Mouse (Mus musculus) brown adipose tissue, adult 24 weeks (tissue): ENCODE measurements around the gene Tmc5. TPM values are rescaled to one million over a fixed set of nuclear protein-coding genes. Genes with fewer than 3 reads are reported as not detected.

Experiments
- H3K27ac ChIP-seq: fragments of 200-500 bp; replicated peaks from 2 replicates; pipeline ENCODE4 v1.5.1; 2012; ENCODE audit warnings: low read depth, mild to moderate bottlenecking, low read length
- H3K4me1 ChIP-seq: fragments of 200-500 bp; 2 replicates; pipeline ENCODE4 v1.6.1; 2012; ENCODE audit warnings: low read length, mixed read lengths; ENCODE audit not compliant: control insufficient read depth, insufficient read depth, insufficient read length
- H3K4me3 ChIP-seq: fragments of 200-500 bp; 2 replicates; pipeline ENCODE4 v1.5.1; 2012; ENCODE audit warnings: low read depth, mild to moderate bottlenecking, low read length, moderate library complexity; ENCODE audit not compliant: insufficient read depth
- polyA plus RNA-seq: library from polyadenylated mRNA; stranded (reverse); fragments of >200 nt; gene quantifications from 2 replicates; pipeline ENCODE4 v1.2.4, GENCODE M21; 2012; ENCODE audit not compliant: missing spikeins, insufficient read depth, insufficient read length

The Tmc5 gene
- polyA plus RNA-seq: 0.36 and 0.50 TPM in 2 replicates

DNA sequence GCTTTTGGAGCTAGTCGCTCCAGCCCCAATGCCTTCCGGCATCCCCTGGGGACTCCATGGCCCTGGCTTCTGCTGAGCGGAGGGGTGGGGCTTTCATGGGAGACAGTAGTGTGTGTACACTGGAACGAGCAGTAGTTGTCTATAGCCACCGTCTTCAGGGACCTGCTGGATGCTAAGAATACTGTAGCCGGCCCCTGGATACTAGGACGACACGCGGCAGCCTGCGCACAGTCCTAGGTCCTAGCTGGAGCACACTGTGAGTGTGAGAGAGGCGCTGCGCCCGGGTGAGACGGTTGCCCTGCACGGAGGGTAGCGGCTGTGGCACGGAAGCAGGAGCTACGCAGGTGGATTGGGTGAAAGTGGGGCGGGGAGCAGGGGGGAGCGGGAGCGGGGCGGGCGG is at the start of gene Tmc5:
Gene Tmc5, plus strand, starts transcription at position 97 of the 400 bp plus-strand sequence.
- H3K4me1 ChIP-seq: no peaks in the 10 kb centered on the region
- H3K4me3 ChIP-seq: no peak within 1 kb of the TSS
- H3K27ac ChIP-seq: no peak within 1 kb of the TSS

DNA sequence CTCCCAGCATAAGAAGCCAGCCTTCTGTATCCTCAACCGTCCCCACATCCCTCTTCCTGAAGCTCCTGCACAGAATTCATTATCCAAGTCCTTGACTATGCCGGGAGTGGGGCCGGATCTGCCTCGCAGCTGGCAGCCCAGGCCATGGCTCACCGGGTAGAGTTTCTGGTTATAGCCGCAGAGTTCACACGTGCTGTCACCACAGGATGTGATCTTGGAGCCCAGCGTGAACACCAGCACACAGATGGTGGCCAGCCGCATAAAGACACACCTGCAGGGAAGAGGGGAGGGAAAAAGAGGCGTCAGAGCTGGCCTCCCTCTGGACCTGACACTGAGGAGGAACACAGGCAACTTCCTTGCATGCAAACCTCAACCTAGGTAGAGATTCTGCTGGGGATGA is 49.6 kb upstream of the Tmc5 start:
- H3K27ac ChIP-seq: no peak overlapping the region
- no peaks in the 10 kb centered on the region for H3K4me1 ChIP-seq
- H3K4me3 ChIP-seq: no peak overlapping the region

DNA sequence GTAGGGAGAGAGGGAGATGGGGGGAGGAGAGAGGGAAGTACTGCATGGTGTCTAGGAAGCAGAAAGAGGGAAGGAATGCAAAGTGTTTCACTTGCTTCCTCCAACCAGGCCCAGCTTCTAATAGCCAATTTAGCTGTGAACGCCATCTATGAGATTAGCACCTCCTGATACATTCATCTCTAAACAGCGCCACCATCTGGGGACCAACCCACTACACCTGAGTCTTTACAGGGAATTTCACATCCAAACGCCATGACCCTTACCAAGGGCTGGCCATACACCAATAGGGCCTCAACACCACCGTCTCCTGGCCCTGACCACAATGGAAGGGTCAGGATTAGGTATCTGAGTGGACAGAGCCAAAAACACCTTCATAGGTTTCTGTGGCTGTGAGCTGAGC is 43.2 kb upstream of the Tmc5 start:
- H3K4me1 ChIP-seq: no peaks in the 10 kb centered on the region
- H3K27ac ChIP-seq: no peak overlapping the region
- H3K4me3 ChIP-seq: no peak overlapping the region

DNA sequence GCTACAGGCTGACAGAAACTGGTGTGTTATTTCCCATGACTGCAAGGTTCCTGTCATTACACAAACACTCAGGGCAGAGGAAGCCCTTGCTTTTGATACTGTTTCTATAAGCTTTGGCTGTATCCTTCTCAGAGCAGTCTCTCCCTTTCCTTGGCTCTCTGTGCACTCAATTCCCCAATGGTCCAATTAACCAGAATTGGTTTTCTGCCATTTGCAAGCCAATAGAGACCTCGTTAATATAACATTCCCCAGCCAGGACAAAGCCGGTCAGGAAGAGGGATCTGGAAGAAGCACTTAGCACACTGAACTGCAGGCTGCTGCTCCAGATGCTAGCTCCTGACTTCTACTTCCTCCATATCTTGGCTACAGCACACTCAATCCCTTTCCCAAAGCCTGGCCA is 42.8 kb upstream of the Tmc5 start:
- H3K4me1 ChIP-seq: no peaks in the 10 kb centered on the region
- H3K4me3 ChIP-seq: no peak overlapping the region
- no peak overlapping the region for H3K27ac ChIP-seq

DNA sequence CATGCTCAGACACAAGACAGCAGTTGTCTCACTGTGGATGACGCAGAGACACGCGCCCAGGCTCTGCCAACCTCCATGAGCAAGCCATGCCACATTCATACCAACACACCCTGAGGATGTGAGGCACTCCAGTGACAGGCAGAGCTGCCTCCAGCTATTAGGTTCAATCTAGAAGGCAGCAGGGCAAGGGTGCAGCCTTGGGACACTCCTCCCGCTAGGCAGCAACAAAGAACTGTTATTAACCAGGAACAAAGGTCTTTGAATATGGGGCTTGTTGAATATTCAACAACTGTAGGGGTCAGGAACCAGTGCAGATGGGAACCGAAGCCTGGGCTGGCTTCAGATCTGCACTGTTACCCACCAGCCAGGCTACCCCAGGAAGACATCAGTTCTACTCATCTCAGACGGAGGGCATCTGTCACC is 28.0 kb upstream of the Tmc5 start:
- Histone ChIP-seq H3K27ac (no peak overlapping the region), H3K4me1 (no peaks in the 10 kb centered on the region), H3K4me3 (no peak overlapping the region)

DNA sequence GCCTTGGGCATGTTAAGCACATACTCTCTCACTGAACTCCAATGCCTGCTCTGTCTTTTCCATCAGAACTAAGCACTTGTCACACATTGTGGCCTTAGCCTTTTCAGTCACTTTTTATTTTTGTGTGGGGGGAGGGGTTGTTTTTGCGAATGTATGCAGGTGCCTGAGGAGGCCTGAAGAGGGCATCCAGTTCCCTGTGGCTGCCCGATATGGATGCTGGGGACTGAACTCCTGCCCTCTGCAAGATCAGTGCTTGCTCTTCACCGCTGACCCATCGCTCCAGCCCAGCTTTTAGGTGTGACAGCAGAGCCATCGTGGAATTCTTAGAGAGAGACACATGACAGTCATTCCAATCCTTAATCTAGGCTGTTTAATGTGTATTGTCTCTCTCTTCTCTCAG is 25.7 kb upstream of the Tmc5 start:
- no peak overlapping the region for H3K27ac ChIP-seq
- H3K4me3 ChIP-seq: no peak overlapping the region

DNA sequence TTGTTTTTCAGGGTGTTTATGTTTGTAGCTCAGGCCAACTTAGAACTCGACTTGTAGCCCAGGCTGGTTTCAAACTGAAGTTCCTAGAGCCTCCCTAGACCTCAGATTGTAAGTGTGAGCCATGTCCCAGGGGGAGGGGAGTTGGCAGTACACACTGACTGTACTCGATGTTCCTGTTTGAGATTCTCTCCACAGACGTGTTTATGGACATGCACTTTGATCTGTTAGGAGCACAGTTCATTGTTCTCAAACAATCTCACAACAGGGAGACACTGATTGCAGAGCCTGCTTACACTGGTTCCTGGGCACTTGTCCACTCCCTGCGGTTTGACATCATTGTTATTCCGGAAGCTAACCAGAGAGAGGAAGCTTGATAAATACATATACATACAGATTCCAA is 25.1 kb upstream of the Tmc5 start:
- Histone ChIP-seq H3K4me3 (no peak overlapping the region), H3K4me1 (no peaks in the 10 kb centered on the region), H3K27ac (no peak overlapping the region)

More for the DNA sequence above, 25.7 kb upstream of the Tmc5 start:
- no peaks in the 10 kb centered on the region for H3K4me1 ChIP-seq

DNA sequence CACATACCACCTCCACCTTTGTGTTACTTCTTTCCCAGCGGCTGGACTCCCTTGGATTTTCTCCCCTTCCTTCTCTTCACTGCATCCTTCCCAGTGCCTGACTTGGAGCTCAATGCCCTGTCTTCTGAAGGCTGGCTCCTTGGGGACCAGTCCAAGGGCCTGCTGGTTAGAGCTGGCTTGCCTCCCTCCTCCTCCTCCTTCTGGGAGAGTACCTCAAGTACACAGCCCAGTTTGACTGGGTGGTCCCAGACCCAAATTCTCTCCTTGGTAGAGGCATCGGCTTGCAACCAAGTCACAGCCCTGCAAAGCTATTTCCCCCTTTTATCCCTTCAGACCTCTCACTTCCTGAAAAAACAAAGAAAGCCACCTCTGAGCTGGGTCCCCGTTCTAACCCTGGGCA is 18.8 kb upstream of the Tmc5 start:
- H3K4me3 ChIP-seq: no peak overlapping the region
- no peaks in the 10 kb centered on the region for H3K4me1 ChIP-seq
- no peak overlapping the region for H3K27ac ChIP-seq

DNA sequence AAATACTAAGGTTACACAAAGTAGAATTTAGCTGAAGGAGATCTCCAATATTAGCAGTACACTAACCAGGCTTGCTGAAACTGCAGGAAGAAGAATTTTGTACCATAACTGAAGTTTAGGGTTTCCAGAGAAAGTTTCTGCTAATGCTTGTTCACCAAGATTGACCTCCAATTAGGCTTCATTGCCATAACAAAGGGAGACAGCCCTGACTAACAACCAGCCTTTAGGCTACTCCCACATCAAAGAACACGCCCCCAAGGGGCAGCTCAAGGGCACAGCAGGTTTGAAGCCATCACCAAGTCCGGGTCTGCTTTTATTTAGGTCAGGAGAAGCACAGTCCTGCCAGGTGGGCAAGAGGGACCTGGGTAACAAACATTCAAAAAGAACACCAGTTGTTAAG is 17.2 kb upstream of the Tmc5 start:
- no peak overlapping the region for H3K27ac ChIP-seq
- H3K4me3 ChIP-seq: no peak overlapping the region
- no peaks in the 10 kb centered on the region for H3K4me1 ChIP-seq

DNA sequence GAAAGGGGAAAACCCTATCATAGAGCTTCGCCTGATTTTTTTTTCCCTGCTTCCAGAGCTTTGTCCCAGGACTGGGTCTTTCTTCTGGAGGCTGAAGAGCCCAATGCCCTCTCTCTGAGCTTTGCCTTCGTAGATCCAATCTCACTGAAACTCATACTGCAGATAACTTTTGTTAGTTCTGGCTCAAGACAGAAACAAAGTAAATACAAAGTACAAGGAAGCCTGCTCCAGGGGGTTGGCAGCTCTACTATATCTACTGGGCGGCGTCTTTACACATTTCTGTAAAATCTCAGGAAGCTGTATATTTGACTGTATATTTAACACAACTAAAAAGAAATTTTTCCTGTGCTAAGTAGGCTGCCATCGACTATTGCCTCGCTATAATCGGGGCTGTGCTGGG is 13.3 kb upstream of the Tmc5 start:
- Histone ChIP-seq H3K27ac (no peak overlapping the region), H3K4me3 (peak overlapping the region; percentile 74), H3K4me1 (0 out of 2 replicates have a peak, but pooled peaks cover 2% of the 10 kb centered on the region)

DNA sequence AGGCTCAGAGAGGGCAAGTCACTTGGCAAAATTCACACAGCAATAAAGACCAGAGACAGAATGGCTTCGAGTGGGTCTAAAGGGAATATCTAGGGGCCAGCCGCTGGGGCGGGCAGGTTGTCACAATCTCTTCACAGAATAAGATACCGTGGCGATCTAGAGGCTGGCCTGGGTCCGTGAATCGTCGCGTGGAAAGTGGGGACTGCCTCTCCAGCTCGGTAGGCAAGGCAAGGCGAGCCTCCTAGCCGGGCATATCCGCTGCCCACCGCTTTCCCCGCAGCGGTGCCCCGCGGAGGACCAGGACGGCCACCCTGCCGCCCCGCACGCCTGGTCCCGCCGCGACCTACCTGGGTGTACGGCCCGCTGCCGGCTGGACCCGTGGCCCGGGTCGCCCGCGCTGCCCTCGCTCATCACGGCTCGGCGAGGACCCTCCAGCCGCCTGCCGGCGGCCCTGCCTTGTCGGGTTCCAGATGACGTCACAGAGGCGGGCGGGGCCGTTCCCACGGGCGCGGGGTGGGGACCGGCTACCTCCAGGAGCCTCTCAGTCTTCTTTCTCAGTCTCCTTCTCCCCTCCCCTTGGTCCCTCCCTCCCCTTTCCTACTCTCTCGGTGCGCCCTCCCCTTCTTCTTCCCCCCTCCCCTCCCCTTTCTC is 12.7 kb upstream of the Tmc5 start, which contains the start of gene Tmc7:
Gene Tmc7, minus strand, starts transcription at position 480 of the 651 bp plus-strand sequence.
- Histone ChIP-seq H3K27ac (no peak within 1 kb of the TSS), H3K4me3 (peak within 1 kb of the TSS; percentile 74), H3K4me1 (0 out of 2 replicates have a peak, but pooled peaks cover 2% of the 10 kb centered on the region)

DNA sequence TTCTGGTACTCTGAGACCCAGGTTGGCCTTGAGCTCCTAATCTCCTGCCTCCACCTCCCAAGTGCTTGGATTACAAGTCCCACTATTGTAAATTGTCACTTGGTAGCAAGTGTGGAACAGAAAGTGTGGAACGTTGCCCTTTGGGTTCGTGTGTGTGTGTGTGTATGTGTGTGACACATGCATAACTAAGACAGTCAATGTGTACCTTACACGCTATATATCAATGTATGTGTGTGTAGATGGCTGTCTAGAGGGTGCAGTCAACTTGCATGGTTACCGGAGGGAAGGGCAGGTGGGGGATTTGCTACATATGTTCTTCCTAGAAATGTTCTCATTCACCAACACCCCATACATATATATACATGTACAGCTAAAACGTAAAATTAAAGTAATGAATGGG is 12.2 kb upstream of the Tmc5 start:
- H3K4me3 ChIP-seq: no peak overlapping the region
- H3K4me1 ChIP-seq: 0 out of 2 replicates have a peak, but pooled peaks cover 2% of the 10 kb centered on the region
- no peak overlapping the region for H3K27ac ChIP-seq

DNA sequence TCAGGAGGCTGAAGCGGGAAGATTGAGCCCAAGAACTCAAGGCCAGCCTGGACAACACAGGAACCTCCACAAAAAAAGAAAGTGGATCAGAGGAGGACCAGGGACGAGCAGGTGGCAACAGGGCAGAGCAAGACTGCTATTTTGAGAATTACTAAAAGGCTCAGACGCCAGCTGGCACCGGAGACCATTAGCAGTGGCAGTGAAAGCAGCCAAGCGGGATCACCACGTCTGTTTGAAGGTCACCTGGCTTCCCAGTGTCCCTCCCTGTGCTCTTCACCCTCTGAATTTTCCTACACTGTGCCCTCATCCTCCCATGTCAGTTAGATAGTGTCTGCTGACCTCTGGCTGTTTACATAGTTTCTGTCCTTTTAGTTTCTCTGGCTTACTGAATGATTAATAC is 11.2 kb upstream of the Tmc5 start:
- Histone ChIP-seq H3K4me1 (0 out of 2 replicates have a peak, but pooled peaks cover 2% of the 10 kb centered on the region), H3K27ac (no peak overlapping the region; the same call in 1 of the 2 replicates), H3K4me3 (no peak overlapping the region)

DNA sequence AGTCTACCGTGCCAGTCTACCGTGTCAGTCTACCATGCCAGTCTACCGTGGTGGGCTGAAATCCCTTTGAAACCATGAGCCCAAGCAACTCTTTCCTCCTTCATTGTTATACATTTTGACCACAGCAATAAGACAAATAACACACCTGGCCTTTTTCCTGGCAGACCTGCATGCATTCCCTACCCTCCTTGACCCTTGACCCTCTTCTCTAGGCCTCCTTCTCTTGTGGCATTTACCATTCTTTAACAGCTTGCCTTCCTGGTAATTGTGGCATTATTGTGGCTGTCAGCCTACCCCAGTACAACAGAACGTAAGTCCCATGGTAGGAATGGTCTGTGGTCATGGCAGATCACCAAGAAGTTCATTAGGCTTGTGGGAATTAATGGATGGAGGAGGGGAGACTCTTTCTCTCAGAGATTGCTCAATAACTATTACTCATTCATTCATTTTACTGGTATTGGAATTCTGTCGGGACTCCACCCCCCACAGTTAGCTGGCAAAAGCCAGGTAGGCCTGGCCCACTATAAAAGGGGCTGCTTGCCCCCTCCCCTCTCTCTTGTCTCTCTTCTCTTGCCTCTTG is 6.3 kb upstream of the Tmc5 start:
- H3K27ac ChIP-seq: no peak overlapping the region
- H3K4me3 ChIP-seq: no peak overlapping the region
- peaks cover 2% of the 10 kb centered on the region; the same call in 1 of the 2 replicates for H3K4me1 ChIP-seq

DNA sequence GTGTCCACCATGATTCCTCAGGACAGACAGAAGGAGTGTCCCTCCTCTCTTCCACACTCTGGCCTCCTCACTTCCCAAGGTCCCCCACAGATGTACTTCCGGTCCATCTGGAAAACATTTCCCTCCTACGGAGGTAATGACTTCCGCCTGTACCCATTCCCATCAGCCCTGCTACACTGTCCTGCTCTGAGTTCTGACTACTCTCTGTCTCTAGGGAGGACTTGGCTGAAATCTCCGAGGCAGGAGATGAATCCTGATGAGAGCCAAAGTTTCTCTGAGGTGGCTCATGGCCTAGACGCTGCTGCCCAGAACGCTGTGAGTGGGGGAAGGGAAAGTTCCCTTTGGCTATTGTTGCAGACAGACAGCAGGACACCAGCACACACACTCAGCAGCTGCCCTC is 5.0 kb upstream of the Tmc5 start:
- peaks cover 2% of the 10 kb centered on the region; the same call in 1 of the 2 replicates for H3K4me1 ChIP-seq
- H3K4me3 ChIP-seq: no peak overlapping the region
- peak overlapping the region; percentile 31; the same call in 1 of the 2 replicates for H3K27ac ChIP-seq
